Mouse (Mus musculus) ES-E14 (cell line): Measurements from ENCODE around the gene Macrod2.

ENCODE experiments used
- HCFC1 ChIP-seq: IDR thresholded peaks from 2 replicates; pipeline ENCODE4 v1.6.1; 2012; ENCODE audit warnings: low read length, inconsistent platforms, borderline replicate concordance; ENCODE audit not compliant: insufficient read depth
- MAFK ChIP-seq: IDR thresholded peaks from 2 replicates; pipeline ENCODE4 v1.6.1; 2014; ENCODE audit warnings: mild to moderate bottlenecking, low read depth, low read length, inconsistent platforms; ENCODE audit not compliant: insufficient read depth

GRCm38 (mm10) chr2:140844030-140844429, 448.9 kb downstream of the Macrod2 start:
- TF ChIP-seq HCFC1 = no peak
- TF ChIP-seq MAFK = no peak
